Mouse (Mus musculus) megakaryocyte, embryonic 14.5 days (primary cell): ENCODE measurements around the gene Akap10. TPM values are rescaled to one million over a fixed set of nuclear protein-coding genes. Genes with fewer than 3 reads are reported as not detected.
"Not testable (repeated sequence)": the region's sequence is repeated elsewhere in the genome, so short reads cannot be mapped to it uniquely, and the experiment has no call there.

Experiments
- H3K27me3 ChIP-seq: replicated peaks from 2 replicates; pipeline ENCODE3; 2012; ENCODE audit warnings: inconsistent platforms
- H3K36me3 ChIP-seq: replicated peaks from 2 replicates; pipeline ENCODE3; 2012; ENCODE audit warnings: low read length, inconsistent platforms, mixed read lengths
- H3K4me1 ChIP-seq: 2 replicates; pipeline ENCODE4 v1.6.1; 2012; ENCODE audit warnings: inconsistent platforms
- H3K4me3 ChIP-seq: replicated peaks from 2 replicates; pipeline ENCODE3; 2012; ENCODE audit warnings: moderate library complexity, mild to moderate bottlenecking, inconsistent platforms
- H3K9me3 ChIP-seq: 2 replicates; pipeline ENCODE4 v1.6.1; 2012; ENCODE audit warnings: inconsistent platforms
- FLI1 ChIP-seq: IDR thresholded peaks from 2 replicates; pipeline ENCODE4 v1.6.1; 2012; ENCODE audit warnings: low read length, inconsistent platforms, mixed read lengths
- GATA1 ChIP-seq: IDR thresholded peaks from 3 replicates; pipeline ENCODE4 v1.6.1; 2012; ENCODE audit warnings: mixed read lengths, low read length, inconsistent platforms, borderline replicate concordance
- polyA plus RNA-seq: library from polyadenylated mRNA; stranded (reverse); fragments of >175 nt; gene quantifications from 2 replicates; pipeline ENCODE4 v1.2.3, GENCODE M21; 2012; ENCODE audit warnings: low replicate concordance; ENCODE audit not compliant: insufficient read depth

The Akap10 gene
- polyA plus RNA-seq, 1 experiment = 6.6 TPM

DNA sequence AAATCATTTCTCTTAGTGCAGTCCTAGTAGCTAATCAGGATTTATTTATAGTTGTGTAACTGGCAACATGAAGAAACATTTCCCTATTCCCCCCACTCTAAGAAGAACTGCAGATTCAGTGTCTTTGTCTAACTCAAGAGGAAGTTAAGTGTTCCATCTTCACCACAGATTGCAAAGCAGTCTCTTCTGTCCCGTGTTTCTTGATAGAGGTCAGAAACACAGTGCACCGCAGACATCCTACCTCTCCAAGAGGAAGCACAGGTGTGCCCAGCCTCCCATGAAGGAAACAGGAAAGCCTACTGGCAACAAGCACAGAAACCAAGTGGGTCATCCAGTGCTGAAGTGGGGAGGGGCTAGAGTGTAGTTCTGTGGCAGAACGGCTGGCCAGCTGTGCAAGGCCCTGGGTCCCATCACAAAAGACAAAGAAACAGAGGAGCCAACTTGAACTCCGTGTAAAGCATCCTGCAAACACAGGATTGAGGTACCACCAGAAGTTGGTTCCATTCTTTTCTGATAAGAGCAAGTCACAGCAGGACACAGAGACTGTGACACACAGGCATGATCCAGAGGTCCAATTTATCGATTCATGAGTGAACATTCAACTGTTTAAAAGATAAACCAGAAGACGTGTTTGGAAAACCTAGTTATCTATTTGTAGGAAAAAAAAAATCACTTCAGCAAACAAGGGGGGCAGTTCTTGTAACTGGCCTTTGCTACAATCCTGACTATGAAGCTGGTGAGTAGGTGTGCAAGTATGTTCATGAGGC lies 68.1 kb downstream of the Akap10 start:
- H3K4me1 ChIP-seq = peaks cover 14% of the 10 kb centered on the region
- peaks cover 24% of the 10 kb centered on the region for H3K36me3 ChIP-seq
- no peak overlapping the region for H3K4me3 ChIP-seq
- no peaks in the 10 kb centered on the region for H3K9me3 ChIP-seq
- peaks cover 5% of the 10 kb centered on the region for H3K27me3 ChIP-seq
- TF ChIP-seq FLI1 (no peak), GATA1 (no peak)

DNA sequence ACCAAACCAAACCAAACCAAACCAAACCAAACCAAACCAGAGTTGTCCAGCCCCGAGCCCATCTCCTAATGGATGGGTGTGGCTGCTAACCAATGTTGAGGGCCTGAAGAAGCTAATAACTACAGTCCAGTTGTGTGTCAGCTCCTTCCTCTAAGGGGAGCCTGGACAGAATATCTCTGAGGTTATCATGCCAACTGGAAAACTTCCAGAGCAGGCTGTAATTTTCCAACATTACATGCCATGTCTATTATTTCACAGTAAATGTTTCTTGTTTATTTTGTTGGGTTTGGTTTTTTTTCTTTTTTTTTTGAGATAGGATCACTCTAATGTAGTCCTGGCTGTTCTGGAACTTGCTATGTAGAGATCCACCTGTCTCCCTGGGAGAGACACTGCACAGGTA lies 70.7 kb downstream of the Akap10 start:
- TF ChIP-seq FLI1 = no peak
- TF ChIP-seq GATA1 = no peak
- H3K9me3 ChIP-seq = no peaks in the 10 kb centered on the region
- peaks cover 8% of the 10 kb centered on the region for H3K36me3 ChIP-seq
- peaks cover 5% of the 10 kb centered on the region for H3K27me3 ChIP-seq
- H3K4me3 ChIP-seq = no peak overlapping the region
- peaks cover 22% of the 10 kb centered on the region for H3K4me1 ChIP-seq

- H3K27me3 ChIP-seq = peaks cover 5% of the 10 kb centered on the region
- peaks cover 10% of the 10 kb centered on the region for H3K36me3 ChIP-seq
- peak overlapping the region; percentile 98 for H3K4me3 ChIP-seq
- TF ChIP-seq FLI1 (no peak), GATA1 (no peak)
- H3K9me3 ChIP-seq = no peaks in the 10 kb centered on the region
- H3K4me1 ChIP-seq = peaks cover 25% of the 10 kb centered on the region; the same call in 1 of the 2 replicates
These were observed 74.5 kb downstream of the Akap10 start for GRCm38 (mm10) chr11:61855539-61855938.

- peaks cover 5% of the 10 kb centered on the region for H3K27me3 ChIP-seq
These were observed 75.1 kb downstream of the Akap10 start, which contains the start of gene Ulk2 for GRCm38 (mm10) chr11:61854988-61855411. Gene Ulk2 (minus strand): TSS chr11:61855073.

GRCm38 (mm10) chr11:61854211-61854987 lies 75.7 kb downstream of the Akap10 start:
- Histone ChIP-seq H3K9me3 (no peaks in the 10 kb centered on the region), H3K27me3 (peaks cover 5% of the 10 kb centered on the region), H3K36me3 (peaks cover 14% of the 10 kb centered on the region), H3K4me3 (peak overlapping the region; percentile 98), H3K4me1 (peaks cover 27% of the 10 kb centered on the region)
- no peak for TF ChIP-seq FLI1
- TF ChIP-seq GATA1 = no peak

More at GRCm38 (mm10) chr11:61854988-61855411, 75.1 kb downstream of the Akap10 start, which contains the start of gene Ulk2:
- peaks cover 25% of the 10 kb centered on the region; the same call in 1 of the 2 replicates for H3K4me1 ChIP-seq
- H3K4me3 ChIP-seq = peak within 1 kb of the TSS; percentile 98
- peaks cover 12% of the 10 kb centered on the region for H3K36me3 ChIP-seq
- TF ChIP-seq FLI1 = no peak
- TF ChIP-seq GATA1 = no peak
- H3K9me3 ChIP-seq = no peaks in the 10 kb centered on the region

DNA sequence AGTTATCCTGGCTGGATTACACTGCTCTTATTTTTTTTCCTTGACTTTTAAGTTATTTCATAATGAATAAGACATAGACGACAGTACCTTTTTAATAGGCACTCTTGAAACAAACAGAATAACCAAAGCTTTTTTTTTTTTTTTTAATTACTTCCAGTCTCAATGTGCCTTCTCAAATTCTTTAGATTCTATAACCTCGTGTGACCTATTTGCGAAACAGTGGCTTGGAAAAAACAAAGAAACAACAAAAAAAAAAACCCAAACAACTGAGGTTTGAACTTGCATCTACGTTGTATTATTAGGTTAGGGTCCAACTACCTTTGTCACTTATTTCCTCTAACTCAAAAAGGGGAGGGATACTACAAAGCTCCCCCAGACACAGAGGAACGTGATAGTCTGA lies 76.4 kb downstream of the Akap10 start:
- no peak for TF ChIP-seq FLI1
- H3K4me1 ChIP-seq = peaks cover 30% of the 10 kb centered on the region
- H3K36me3 ChIP-seq = peaks cover 20% of the 10 kb centered on the region
- H3K9me3 ChIP-seq = no peaks in the 10 kb centered on the region
- H3K27me3 ChIP-seq = peaks cover 5% of the 10 kb centered on the region
- peak overlapping the region; percentile 98 for H3K4me3 ChIP-seq

GRCm38 (mm10) chr11:61852916-61853315 lies 77.1 kb downstream of the Akap10 start:
- Histone ChIP-seq H3K4me1 (peaks cover 30% of the 10 kb centered on the region), H3K9me3 (no peaks in the 10 kb centered on the region), H3K36me3 (peaks cover 22% of the 10 kb centered on the region), H3K27me3 (peaks cover 2% of the 10 kb centered on the region), H3K4me3 (no peak overlapping the region)
- TF ChIP-seq FLI1 (no peak), GATA1 (no peak)

- Histone ChIP-seq H3K4me3 (no peak overlapping the region), H3K9me3 (no peaks in the 10 kb centered on the region), H3K36me3 (peaks cover 31% of the 10 kb centered on the region), H3K27me3 (no peaks in the 10 kb centered on the region), H3K4me1 (peaks cover 30% of the 10 kb centered on the region)
- no peak for TF ChIP-seq GATA1
- no peak for TF ChIP-seq FLI1
These were observed 78.9 kb downstream of the Akap10 start for GRCm38 (mm10) chr11:61851195-61851594.

- peaks cover 59% of the 10 kb centered on the region for H3K36me3 ChIP-seq
- H3K27me3 ChIP-seq, H3K9me3 ChIP-seq, H3K4me3 ChIP-seq: not testable (repeated sequence)
- H3K4me1 ChIP-seq = peaks cover 14% of the 10 kb centered on the region
These were observed 89.4 kb downstream of the Akap10 start for GRCm38 (mm10) chr11:61840663-61841062.

DNA sequence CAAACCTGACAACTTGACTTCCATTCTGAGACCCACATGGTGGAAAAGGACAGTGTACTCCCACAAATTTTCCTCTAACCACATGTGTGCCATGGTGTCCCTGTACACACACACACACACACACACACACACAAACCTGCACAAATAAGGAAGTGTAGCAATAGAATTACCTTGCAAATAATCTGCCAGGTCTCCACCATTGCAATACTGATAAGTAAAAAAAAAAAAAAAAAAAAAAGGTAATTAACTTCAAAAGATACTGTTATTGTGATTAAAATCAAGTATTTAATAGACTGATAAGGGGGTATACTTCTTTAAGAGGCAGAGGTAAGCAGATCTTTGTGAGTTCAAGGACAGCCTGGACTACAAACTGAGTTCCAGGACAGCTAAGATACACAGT lies 90.1 kb downstream of the Akap10 start:
- no peak for TF ChIP-seq FLI1
- TF ChIP-seq GATA1 = no peak
- Histone ChIP-seq H3K4me1 (peaks cover 14% of the 10 kb centered on the region), H3K36me3 (peaks cover 57% of the 10 kb centered on the region), H3K4me3 (no peak overlapping the region), H3K9me3 (no peaks in the 10 kb centered on the region), H3K27me3 (no peaks in the 10 kb centered on the region)
